Mouse (Mus musculus): ENCODE results near the gene 4921501E09Rik.
"Not testable (repeated sequence)": the region's sequence is repeated elsewhere in the genome, so short reads cannot be mapped to it uniquely, and the experiment has no call there.

Gene 4921501E09Rik

DNA sequence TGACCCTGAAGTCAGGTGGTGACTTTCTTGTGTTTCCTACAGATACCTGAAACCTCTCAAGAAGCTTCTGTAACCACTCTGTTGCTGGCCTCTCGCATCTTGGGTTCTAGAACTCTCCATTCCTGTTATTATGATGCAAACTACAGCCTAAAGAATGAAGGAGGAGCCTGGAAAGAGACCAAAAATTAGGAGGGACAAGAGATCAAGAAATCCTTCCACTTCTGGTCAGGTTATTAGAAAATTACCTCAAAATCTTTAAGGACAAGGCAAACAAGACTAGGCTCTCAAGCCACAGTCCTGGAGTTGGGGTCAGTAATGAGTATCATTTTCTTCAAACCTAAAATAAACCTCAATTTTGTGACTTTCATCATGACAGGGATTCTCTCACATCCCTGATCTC lies at the start of gene 4921501E09Rik:
Gene 4921501E09Rik, minus strand, starts transcription at position 101 of the 400 bp plus-strand sequence.
- no peak for DNase-seq (ENCODE audit: extremely low spot score)

GRCm38 (mm10) chr17:33097396-33097795 lies 29.5 kb upstream of the 4921501E09Rik start:
- DNase-seq (ENCODE audit: extremely low spot score), result no peak

DNA sequence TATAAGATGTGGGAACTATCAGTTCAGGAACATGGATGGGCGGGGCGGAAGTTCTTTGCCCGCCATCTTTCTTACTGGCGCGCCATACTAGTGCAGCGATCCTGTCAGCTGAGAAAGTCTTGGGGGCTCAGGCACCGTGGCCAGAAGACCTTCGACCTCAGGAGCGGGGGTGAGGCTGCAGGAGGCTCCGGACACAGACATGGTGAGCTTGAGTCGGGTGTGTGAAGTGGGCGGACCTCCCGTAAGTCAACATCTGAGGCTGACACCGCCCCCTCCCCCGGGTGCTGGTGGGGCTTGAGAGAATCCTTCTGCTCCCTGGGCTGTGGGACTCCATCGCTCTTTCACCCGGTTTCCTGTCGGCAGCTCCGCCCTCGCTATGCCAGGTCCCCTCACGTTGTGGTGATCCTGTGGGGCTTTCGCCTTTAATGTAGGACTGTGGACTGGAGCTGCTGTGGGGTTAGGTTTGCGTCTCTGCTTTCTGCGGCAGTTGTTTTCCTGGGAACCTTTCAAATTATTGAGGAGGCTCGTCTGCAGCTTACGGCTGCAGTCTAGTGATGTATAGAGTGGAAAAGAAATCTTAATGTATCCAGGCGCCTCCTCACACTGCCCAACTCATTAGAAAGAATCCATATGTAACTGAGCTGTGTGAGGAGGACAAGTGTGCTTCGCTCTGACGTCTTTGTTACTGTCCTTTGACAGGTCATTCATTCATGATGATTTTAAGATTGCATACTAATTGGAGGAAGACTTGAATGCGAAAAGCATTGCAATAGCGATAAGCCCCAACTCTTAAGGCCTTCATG lies 24.7 kb upstream of the 4921501E09Rik start:
- peak; percentile 83 for DNase-seq (ENCODE audit: extremely low spot score)

DNA sequence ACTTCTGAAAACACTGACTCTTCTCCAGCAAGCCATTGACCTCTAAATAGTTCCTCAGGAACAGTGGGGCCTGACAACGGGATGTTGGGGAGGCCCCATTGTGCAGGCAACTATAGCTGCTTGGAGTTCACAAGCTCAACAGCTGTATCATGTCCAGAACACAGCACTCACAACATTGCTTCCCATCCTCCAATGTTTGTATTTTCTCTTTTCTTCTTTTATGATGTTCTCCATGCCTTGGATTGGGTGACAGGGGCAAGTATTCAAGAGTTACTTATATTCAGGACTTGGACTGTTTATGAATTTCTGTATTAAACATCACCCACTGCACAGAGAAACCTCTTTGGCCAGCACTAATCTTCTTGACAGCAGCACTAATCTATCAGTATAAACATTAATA lies 23.8 kb upstream of the 4921501E09Rik start:
- no peak for DNase-seq (ENCODE audit: extremely low spot score)

DNA sequence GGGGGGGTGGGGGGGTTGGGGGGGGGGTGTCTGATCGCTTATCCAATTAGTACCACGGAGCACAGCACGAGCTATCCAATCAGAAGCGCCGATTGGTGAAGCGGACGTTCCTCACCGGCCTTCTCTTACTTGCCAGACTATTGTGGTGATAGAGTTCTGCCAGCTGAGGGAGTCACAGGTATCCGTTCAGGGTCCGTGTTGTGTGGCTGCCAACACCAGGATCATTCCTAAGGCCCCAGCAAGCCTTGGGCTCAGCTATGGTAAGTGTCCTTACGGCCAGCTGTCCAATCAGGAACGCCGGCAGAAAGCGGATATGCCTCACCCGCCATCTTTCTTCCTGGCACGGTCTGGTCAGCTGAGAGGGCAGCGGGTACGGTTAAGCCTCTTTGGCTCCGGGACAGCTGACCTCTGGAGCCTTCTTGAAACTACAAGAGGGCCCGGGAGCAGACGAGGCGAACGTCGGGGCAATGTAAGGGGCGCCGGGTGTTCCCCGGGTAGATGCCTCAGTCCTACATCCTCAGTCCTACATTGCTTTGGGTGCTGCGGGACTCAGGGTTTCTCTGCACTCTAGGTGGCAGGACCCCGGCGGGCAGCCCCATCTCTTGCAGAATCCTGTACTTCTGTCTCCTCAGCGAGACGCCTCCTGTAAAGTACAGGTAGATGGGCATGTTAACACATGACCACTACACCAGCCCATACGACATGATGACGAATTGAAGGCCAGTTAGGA lies 21.5 kb upstream of the 4921501E09Rik start, which contains the start of gene Zfp563:
Gene Zfp563, plus strand, starts transcription at position 91 of the 730 bp plus-strand sequence.
- DNase-seq (ENCODE audit: extremely low spot score), result peak; percentile 91

DNA sequence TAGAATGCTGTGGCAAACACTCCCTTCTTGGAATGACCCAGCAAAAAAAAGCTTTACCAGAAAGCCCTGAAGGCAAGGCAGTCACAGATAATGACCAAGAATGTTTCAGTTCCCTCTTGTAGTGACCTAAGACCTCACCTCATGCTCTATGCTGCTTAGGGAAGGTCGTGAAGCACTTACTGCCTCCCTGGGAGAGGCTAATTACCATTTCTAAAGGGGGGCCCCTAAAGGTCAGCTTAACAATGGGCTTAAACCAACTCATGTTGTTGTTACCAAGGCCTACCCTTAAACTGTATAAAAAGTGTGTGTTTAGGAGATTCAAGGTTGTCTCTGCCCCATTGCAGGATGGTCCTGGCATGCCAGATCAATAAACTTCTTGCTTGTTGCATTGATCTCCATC lies 4.9 kb downstream of the 4921501E09Rik start:
- DNase-seq (ENCODE audit: extremely low spot score), result peak; percentile 1

DNA sequence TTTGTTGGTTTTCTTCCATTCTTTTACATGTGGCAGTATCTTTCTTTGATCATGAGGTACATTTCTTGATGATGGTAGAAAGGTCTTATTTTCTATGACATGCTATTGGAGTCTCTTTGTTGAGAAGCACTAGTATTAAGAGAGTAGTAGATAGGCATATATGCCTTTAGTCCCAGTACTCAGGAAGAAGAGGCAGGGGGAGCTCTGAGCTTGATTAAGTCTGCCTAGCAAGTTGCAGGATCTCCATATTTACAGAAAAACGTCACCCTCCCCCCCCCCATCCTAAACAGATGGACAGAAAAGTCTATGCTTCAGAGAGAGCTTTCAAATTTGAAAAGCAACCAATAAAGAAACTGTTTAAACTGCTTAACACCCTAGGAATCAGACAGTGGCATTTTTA lies 9.1 kb downstream of the 4921501E09Rik start:
- DNase-seq (ENCODE audit: extremely low spot score), result no peak

DNA sequence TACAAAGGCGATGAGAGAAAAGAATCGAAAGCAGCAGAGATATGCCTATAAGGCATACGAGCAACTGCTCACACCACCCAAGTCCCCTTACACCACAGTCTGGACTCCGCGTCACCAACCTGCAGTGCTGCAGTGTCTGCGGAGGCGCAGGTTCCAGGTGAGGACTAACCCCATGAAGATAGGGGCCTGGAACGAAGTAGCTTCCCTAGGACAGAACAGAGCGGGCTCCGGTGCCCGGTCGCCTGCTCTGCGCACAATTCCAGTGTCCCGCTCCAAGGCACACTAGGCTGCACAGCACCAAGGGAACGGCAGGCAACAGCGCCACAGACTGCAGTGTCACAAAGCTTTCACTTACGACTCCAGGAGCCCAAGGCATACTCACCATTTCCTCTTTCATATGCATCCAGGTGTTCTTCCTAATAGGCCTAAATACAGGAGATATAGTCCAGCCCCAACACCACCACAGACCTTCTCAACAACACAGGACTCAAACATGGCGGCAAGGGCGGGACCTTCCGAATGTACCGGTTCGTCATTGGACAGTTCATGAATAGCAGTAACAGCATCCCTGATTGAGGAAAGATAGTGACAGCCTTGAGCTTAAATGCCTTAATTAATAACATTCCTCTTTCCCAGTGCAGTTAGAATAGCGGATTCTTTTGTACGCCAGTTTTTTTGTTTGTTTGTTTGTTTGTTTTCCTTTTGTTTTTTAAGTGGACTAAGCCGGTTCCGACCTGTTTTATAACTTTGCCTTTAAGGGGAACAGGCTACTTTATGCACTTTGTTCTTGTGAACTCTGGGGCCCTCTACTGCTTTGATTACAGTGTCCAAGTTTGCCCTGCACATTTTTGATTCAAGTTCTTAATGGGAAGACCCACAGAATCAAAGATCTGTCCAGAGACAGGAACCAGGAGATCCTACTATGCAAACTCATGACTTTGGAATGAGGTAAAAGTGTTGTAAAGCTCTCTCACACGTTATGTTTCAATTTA lies 34.7 kb downstream of the 4921501E09Rik start, which contains the start of gene Zfp763:
Gene Zfp763, minus strand, starts transcription at position 503 of the 992 bp plus-strand sequence.
- DNase-seq (ENCODE audit: extremely low spot score), result peak; percentile 83

- no peak for DNase-seq (ENCODE audit: extremely low spot score)
These were observed 35.5 kb downstream of the 4921501E09Rik start for GRCm38 (mm10) chr17:33032376-33032775.

GRCm38 (mm10) chr17:33020434-33020833 lies 47.4 kb downstream of the 4921501E09Rik start:
- DNase-seq (ENCODE audit: extremely low spot score), result not testable (repeated sequence)
